Mouse (Mus musculus): ENCODE data around the gene Fbxw8.

GRCm38 (mm10) chr5:118050743-118051142, 104.5 kb downstream of the Fbxw8 start:
- TF ChIP-seq GATA1 (IDR thresholded peaks at IDR 0.05; ENCODE audit: borderline replicate concordance, low read length) (no peak), CTCF (IDR thresholded peaks at IDR 0.05; ENCODE audit: low read depth, low read length) (no peak), TAL1 (conservative IDR thresholded peaks at IDR 0.05; ENCODE audit: low read depth, low read length) (no peak), GATA2 (IDR thresholded peaks at IDR 0.05; ENCODE audit: borderline replicate concordance, low read depth, low read length) (no peak), POLR2AphosphoS5 (IDR thresholded peaks at IDR 0.05; ENCODE audit: insufficient replicate concordance, low read depth, low read length) (no peak)

Measured in G1E (cell line).